Mouse (Mus musculus) layer of hippocampus, postnatal 10 days (tissue): ENCODE measurements at regions not wholly inside any gene's neighbourhood (a gene's known extent, or its start where the extent isn't known, plus 50 kb on each side); places are given as distances from the start of the nearest gene placed in this dataset.

Experiments used
- DNase-seq, 2 experiments: peaks; one replicate each; pipeline ENCODE4 v3.0.0; 2021; ENCODE audit warnings: low spot score in 2 of 2

GRCm38 (mm10) chr6:78228883-78229282 lies 141.6 kb upstream of the Reg3b start:
- no peak for DNase-seq

- no peak for DNase-seq
Observed at GRCm38 (mm10) chr6:78244404-78244803, 126.1 kb upstream of the Reg3b start.

- no peak for DNase-seq
Observed at GRCm38 (mm10) chr6:78245010-78245409, 125.4 kb upstream of the Reg3b start.

GRCm38 (mm10) chr6:78250053-78250452 lies 120.4 kb upstream of the Reg3b start:
- no peak for DNase-seq

GRCm38 (mm10) chr6:78250541-78250940 lies 119.9 kb upstream of the Reg3b start:
- DNase-seq = peak in 1 of 2 experiments; percentile 13

- DNase-seq = no peak
Observed at GRCm38 (mm10) chr6:78271879-78272546, 98.4 kb upstream of the Reg3b start.

- DNase-seq = peak; percentile 17 to 19
Observed at GRCm38 (mm10) chr6:78277993-78278715, 92.3 kb upstream of the Reg3b start.

GRCm38 (mm10) chr6:78280541-78280940 lies 89.9 kb upstream of the Reg3b start:
- no peak for DNase-seq

- no peak for DNase-seq
Observed at GRCm38 (mm10) chr6:78294647-78295046, 75.8 kb upstream of the Reg3b start.

GRCm38 (mm10) chr6:78303187-78303740 lies 67.2 kb upstream of the Reg3b start:
- no peak for DNase-seq
